8 mouse cellular contexts compared by ENCODE assay signal in genomic region chr17:27422726-27423381, GRCm38 (mm10).
DNase-seq lines count a peak whose midpoint lies in the region; ATAC-seq lines count a peak whose summit lies in the region.

No protein-coding gene starts in this region.

- no peaks in the 10 kb centered on the region for H3K9me3 ChIP-seq in intestine, embryonic 15.5 days
- peaks cover 1% of the 10 kb centered on the region for H3K9me3 ChIP-seq in lung, embryonic 16.5 days (ENCODE audit: control insufficient read depth, low read length)

- H3K9ac ChIP-seq in intestine, embryonic 15.5 days = no peak overlapping the region
- no peak overlapping the region for H3K9ac ChIP-seq in lung, embryonic 16.5 days (ENCODE audit: low read length)

- no peak for ATAC-seq in intestine, embryonic 15.5 days
- peak; percentile 90 for ATAC-seq in lung, embryonic 16.5 days (ENCODE audit: low read depth)

- peak overlapping the region; percentile 11; the same call in 1 of the 2 replicates for H3K4me2 ChIP-seq in intestine, embryonic 15.5 days (replicated peaks)
- H3K4me2 ChIP-seq in lung, embryonic 16.5 days (ENCODE audit: low read depth, low read length) = peak overlapping the region; percentile 15; the same call in 1 of the 2 replicates

- no peaks in the 10 kb centered on the region for H3K27me3 ChIP-seq in intestine, embryonic 15.5 days (replicated peaks)
- no peaks in the 10 kb centered on the region for H3K27me3 ChIP-seq in lung, embryonic 16.5 days (ENCODE audit: control insufficient read depth, insufficient read depth, low read depth, low read length)

- H3K36me3 ChIP-seq in intestine, embryonic 15.5 days = no peaks in the 10 kb centered on the region
- no peaks in the 10 kb centered on the region for H3K36me3 ChIP-seq in lung, embryonic 16.5 days (ENCODE audit: control insufficient read depth, insufficient read depth, low read length)

- peak overlapping the region; percentile 23 for H3K27ac ChIP-seq in intestine, embryonic 15.5 days
- H3K27ac ChIP-seq in lung, embryonic 16.5 days (ENCODE audit: low read length) = peak overlapping the region; percentile 82

- H3K4me3 ChIP-seq in intestine, embryonic 15.5 days (replicated peaks) = no peak overlapping the region
- no peak overlapping the region for H3K4me3 ChIP-seq in lung, embryonic 16.5 days (ENCODE audit: low read length)

- H3K4me1 ChIP-seq in intestine, embryonic 15.5 days (replicated peaks) = peaks cover 13% of the 10 kb centered on the region
- peaks cover 18% of the 10 kb centered on the region for H3K4me1 ChIP-seq in lung, embryonic 16.5 days (replicated peaks; ENCODE audit: control insufficient read depth, insufficient read depth, low read length)

- 26% methylated on average over 10 of the region's 10 CpGs for WGBS in intestine, embryonic 15.5 days
- WGBS in lung, embryonic 16.5 days = 37% methylated on average over 10 of the region's 10 CpGs

- DNase-seq in ovary, postnatal 10 days (ENCODE audit: low spot score) = peak; percentile 15
- DNase-seq in ovary, postnatal 14 days (ENCODE audit: low spot score) = no peak
- DNase-seq in frontal cortex, adult 2 months (ENCODE audit: extremely low spot score in 1 of 2, low spot score in 1 of 2) = peak; percentile 21 to 55
- peak; percentile 22 for DNase-seq in right cerebral cortex, postnatal 25 days
- no peak for DNase-seq in ovary, adult 18-20 months (ENCODE audit: low spot score)
- no peak for DNase-seq in spleen, adult 12 weeks (ENCODE audit: low spot score)

Comparison
In these comparisons a context has a peak if more than half of its experiments do, and no peak if none do; other contexts are left out.
1. DNase-seq: peak in ovary, postnatal 10 days (single experiment), frontal cortex, adult 2 months (2 of 2) and right cerebral cortex, postnatal 25 days (single experiment); none in ovary, postnatal 14 days (single experiment), ovary, adult 18-20 months (single experiment) and spleen, adult 12 weeks (single experiment).